Mouse (Mus musculus): Measurements from ENCODE around the gene Ick.

The Ick gene

DNA sequence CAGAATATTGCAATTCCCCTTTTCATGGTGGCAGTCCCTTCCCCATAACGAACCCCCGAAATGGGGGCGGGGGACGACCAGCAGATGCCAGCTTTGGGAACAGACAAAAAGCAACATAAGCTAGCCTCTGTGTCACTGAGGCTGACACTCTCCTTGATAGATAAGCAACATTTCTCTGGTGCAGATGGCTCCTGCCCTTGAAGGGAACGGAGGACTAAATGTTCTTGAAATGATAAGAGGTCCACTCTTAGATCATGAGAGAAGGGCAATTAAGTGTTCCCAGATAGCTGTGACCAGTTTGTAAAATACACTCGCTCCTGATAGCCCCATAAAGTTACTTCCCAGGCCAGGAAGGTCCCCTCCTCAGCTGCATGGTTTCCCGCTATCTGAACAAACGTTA, 79.9 kb downstream of the Ick start:
- no peak for DNase-seq (ENCODE audit: extremely low spot score, low read depth, low spot score)

- no peak for DNase-seq (ENCODE audit: extremely low spot score, low read depth, low spot score)
Measured at GRCm38 (mm10) chr9:78190651-78191634, 82.0 kb downstream of the Ick start.

DNA sequence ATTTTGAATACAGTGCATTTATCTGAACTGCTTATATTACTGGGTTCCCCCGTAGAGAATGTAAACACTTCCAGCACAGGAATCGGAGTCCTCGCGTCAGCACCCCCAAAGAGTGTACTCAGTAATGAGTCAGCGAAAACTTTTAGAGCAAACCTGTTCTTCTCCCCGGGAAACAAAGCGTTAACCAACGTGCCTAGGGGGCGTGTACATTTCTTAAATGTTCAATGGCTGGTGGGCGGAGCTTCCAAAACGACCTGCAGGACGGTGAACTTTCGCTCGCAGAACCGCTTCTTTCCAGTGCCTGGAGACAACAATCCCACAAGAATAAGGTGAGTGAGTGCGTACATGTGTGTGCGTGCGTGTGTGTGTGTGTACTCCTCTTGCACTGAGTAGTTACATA, 82.7 kb downstream of the Ick start:
- DNase-seq (ENCODE audit: extremely low spot score, low read depth, low spot score), result peak; percentile 69

DNA sequence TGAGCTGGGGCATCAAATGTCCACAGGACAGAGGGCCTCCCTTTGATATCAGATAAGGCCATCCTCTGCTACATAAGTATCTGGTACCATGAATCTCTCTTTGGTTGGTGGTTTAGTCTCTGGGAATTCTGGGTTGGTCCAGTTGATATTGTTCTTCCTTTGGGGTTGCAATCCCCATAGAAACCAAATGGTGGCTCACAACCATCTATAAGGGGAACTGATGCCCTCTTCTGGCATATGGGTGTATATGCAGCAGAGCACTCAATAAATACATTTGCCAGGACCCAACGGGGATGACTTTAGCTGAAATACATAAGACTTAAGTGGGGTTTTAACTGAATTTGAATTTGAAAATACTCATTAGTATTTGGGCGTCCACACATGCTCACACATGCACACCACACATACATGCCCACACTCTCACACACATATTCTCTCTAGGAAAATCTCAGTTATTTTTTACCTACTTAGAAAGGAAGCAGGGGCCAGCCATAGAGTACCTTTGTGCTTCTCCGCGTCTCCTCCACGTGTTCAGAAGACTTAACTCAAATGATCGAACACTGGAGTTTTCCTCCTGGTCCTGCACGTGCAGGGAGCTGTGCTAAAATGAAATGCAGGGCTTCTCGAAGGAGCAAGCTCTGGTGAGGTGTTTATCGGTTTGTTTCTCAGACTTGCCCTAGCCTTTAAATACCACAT, 85.1 kb downstream of the Ick start:
- DNase-seq (ENCODE audit: extremely low spot score, low read depth, low spot score), result no peak

- no peak for DNase-seq (ENCODE audit: extremely low spot score, low read depth, low spot score)
Measured at GRCm38 (mm10) chr9:78195034-78195433, 86.0 kb downstream of the Ick start.

- DNase-seq (ENCODE audit: extremely low spot score, low read depth, low spot score), result no peak
Measured at GRCm38 (mm10) chr9:78197801-78198200, 88.8 kb downstream of the Ick start.

GRCm38 (mm10) chr9:78204194-78204593, 95.2 kb downstream of the Ick start:
- DNase-seq (ENCODE audit: extremely low spot score, low read depth, low spot score), result no peak

DNA sequence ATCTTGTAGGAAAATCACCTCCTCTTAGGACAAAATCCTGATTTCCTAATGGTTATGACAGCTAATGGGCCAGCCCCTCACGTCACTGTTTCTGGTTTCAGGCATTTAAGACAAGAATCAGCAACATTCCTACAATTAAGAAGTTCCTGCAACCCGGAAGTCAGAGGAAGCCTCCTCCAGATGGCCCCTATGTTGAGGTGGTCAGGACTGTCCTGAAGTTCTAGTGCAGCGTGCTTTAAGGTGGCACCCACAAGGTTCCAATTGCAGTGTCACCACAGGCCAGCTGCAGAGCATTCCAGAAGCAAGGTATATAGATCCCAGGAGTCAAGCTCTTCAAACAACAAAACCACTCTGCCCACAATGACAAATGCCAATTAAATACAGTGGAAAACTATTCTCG, 100.0 kb downstream of the Ick start:
- no peak for DNase-seq (ENCODE audit: extremely low spot score, low read depth, low spot score)

GRCm38 (mm10) chr9:78210079-78210478, 101.1 kb downstream of the Ick start:
- DNase-seq (ENCODE audit: extremely low spot score, low read depth, low spot score), result no peak

GRCm38 (mm10) chr9:78210821-78211220, 101.8 kb downstream of the Ick start:
- DNase-seq (ENCODE audit: extremely low spot score, low read depth, low spot score), result no peak

DNA sequence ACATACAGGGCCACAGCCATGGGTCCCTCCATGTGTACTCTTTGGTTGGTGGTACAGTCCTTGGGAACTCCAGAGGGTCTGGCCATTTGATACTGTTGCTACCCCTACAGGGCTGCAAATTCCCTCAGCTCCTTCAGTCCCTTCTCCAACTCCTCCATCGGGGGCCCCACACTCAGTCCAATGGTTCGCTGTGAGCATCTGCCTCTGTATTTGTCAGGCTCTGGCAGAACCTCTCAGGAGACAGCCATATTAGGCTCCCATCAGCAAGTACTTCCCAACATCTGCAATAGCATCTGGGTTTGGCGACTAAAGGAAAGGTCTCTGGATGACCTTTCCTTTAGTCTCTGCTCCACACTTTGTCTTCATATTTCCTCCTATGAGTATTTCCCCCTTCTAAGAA, 102.5 kb downstream of the Ick start:
- DNase-seq (ENCODE audit: extremely low spot score, low read depth, low spot score), result no peak

- DNase-seq (ENCODE audit: extremely low spot score, low read depth, low spot score), result no peak
Measured at GRCm38 (mm10) chr9:78212341-78213049, 103.5 kb downstream of the Ick start.

DNA sequence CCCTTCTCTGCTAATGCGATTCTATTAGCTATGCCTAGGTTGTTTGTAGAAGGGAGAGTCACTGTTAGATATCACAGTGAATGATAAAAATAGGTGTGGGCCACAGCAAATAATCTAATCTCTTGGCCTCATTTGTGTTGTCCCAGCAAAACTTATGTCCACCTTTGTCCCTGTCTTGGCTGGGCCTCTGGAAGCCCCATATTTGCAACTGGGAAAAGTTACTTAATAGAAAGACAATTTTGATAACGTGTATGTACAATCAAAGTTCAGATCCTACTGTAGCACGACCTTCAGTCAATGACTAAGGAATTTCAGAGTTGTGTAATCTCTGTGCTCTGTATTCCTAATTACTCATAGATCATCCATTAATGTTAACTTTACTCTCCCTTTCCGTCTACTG, 108.1 kb downstream of the Ick start:
- no peak for DNase-seq (ENCODE audit: extremely low spot score, low read depth, low spot score)

All from hindlimb bud, embryonic 11.5 days (tissue).